Mouse (Mus musculus): Measurements from ENCODE around the gene Ccl12.

The Ccl12 gene

GRCm38 (mm10) chr11:82101529-82101928 lies at the start of gene Ccl12:
Gene Ccl12 (plus strand): TSS chr11:82101845.
- no peak for DNase-seq (ENCODE audit: low spot score in 2 of 2)

- no peak for DNase-seq (ENCODE audit: low spot score in 2 of 2)
Measured at GRCm38 (mm10) chr11:82053849-82054248, 47.8 kb upstream of the Ccl12 start.

DNA sequence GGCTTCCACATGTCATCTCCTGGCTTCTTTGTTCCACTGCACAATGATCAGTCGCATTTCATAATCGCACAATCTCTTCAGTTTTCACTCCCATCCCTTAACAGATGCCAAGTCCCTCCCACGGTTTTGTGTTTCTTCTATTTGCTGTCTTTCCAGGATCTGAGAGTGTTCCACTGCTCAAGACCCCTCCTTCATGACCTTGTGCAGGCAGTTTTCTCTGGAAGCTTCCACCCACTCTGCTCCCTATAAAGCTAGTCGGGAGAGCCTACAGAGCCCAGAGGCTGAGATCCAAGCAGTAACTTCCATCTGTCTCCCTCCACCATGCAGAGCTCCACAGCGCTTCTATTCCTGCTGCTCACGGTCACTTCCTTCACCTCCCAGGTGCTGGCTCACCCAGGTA lies 44.0 kb upstream of the Ccl12 start, which contains the start of gene Ccl11:
Ccl11 (plus strand) TSS at position 178 of the 400 bp plus-strand sequence.
- peak; percentile 15 to 49 for DNase-seq (ENCODE audit: low spot score in 2 of 2)

DNA sequence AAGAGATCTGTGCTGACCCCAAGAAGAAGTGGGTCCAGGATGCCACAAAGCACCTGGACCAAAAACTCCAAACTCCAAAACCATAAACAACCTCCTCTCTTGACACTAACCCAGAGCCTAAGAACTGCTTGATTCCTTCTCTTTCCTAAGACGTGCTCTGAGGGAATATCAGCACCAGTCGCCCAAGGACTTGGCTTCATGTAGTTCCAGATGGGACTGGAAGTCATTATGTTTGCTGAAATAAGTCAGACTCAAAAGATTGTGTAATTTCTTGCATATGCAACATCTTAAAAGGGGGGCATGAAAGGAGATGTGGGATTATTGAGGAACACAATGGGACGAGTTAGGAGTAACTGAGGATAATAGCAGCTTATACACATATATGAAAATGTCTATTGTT lies 39.4 kb upstream of the Ccl12 start:
- DNase-seq (ENCODE audit: low spot score in 2 of 2), result no peak

DNA sequence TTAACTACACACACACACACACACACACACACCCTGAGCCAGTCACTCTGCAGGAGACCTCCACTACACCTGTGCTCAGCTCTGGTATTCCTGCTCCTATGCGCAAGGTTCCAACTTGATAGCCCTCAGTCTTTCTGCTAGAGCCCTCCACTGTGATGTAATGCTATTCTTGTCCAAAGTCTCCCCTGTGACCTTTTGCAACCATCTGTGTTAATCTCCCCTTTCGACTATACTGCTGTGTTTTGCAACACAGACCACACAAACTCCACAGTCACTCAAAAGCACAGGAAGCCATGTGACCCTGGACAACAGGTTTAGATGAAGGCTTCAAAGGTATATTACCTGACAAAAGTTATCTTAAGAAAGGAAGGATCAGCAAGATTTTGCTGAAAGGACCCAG lies 38.2 kb upstream of the Ccl12 start:
- DNase-seq (ENCODE audit: low spot score in 2 of 2), result no peak

DNA sequence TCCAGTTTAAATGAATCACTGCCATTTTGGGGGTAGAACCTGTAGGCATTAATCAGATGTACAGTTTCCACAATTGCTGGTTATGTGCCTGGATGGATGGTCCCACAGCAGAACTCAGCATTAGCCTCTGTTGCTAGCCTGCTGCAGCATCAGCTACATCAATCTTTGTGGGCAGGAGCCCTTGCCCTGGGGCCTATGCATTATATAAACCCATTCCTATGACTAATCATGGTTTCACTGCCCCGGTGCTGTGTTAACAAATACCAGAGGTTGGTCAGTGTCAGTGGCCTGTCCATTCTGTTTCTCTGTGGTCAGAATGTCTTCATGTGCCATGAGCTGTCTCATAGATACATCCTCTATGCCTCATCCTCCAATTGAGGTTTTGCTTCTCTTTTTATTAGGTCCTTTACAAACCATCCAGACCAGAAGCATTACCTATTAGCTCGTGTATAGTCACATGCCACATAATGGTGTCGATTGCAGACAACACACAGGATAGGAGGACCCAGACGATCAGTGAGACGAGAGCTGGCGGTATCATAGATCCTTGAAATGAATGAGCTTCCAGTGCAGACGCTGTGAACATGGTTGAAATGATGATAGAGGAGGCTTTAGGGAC lies 34.6 kb upstream of the Ccl12 start:
- no peak for DNase-seq (ENCODE audit: low spot score in 2 of 2)

DNA sequence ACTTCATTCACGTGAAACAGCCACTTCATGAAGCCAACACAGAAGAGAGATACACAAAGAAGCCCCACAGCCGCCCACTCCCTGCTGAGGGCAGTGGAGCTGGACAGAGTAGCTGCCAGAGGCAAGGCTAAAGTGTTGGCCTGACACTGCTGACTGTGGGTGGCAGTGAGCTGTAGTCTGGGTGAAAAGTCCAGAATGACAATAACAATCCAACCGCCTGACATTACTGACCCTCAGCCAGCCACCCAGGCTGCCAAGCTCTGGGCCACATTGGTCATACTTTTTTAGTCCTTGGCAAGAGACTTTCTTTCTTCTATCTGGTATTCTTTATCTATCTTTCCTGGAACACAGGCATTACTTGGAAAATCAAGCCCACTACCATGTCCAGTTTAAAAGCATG lies 30.6 kb upstream of the Ccl12 start:
- DNase-seq (ENCODE audit: low spot score in 2 of 2), result no peak

GRCm38 (mm10) chr11:82072374-82072773 lies 29.3 kb upstream of the Ccl12 start:
- no peak for DNase-seq (ENCODE audit: low spot score in 2 of 2)

- no peak for DNase-seq (ENCODE audit: low spot score in 2 of 2)
Measured at GRCm38 (mm10) chr11:82072984-82073383, 28.7 kb upstream of the Ccl12 start.

GRCm38 (mm10) chr11:82073686-82074085 lies 28.0 kb upstream of the Ccl12 start:
- no peak for DNase-seq (ENCODE audit: low spot score in 2 of 2)

DNA sequence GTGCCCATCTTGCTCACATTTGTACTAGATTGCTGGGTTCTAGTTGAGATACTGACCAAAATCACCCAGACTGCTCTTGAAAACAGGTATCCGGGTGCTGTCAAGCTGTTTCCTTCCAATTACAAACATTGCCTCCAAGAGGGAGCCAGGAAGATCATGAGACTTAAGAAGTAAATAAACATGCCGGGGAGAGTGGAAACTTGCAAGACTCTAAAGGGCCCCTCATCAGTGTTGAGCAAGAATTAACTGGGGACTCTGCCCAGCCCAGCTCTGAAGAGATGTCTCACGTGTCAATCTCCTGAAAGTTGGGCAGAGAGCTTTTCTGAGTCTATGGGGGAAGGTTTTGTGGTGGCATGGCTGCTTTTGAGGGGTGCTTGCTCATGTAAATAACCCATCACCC lies 24.6 kb upstream of the Ccl12 start:
- DNase-seq (ENCODE audit: low spot score in 2 of 2), result no peak

GRCm38 (mm10) chr11:82078136-82078730 lies 23.4 kb upstream of the Ccl12 start:
- DNase-seq (ENCODE audit: low spot score in 2 of 2), result no peak

DNA sequence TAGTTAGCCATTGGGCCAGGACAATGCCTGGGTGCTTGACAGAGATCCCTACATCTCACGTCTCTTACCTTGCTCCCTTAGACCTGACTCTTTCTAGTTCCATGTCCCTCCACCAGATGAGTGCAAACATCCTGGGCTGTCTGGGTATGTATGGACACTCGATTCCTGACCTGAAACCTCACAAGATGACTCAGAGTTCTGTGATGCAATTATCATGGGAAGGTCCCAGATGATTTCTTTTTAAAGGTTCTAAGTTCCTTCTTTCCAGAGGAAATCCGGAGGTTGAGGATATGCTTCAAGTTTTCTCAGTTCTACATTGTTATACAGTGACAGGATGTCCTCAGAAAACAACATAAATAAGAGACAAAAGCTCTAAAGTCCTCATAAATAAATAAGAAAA lies 20.8 kb upstream of the Ccl12 start:
- DNase-seq (ENCODE audit: low spot score in 2 of 2), result no peak

- DNase-seq (ENCODE audit: low spot score in 2 of 2), result no peak
Measured at GRCm38 (mm10) chr11:82084360-82084759, 17.3 kb upstream of the Ccl12 start.

GRCm38 (mm10) chr11:82099511-82100323 lies 1.9 kb upstream of the Ccl12 start:
- no peak for DNase-seq (ENCODE audit: low spot score in 2 of 2)

GRCm38 (mm10) chr11:82101087-82101486 lies 558 bp upstream of the Ccl12 start:
- no peak for DNase-seq (ENCODE audit: low spot score in 2 of 2)

- no peak for DNase-seq (ENCODE audit: low spot score in 2 of 2)
Measured at GRCm38 (mm10) chr11:82109611-82110010, 8.0 kb downstream of the Ccl12 start.

DNA sequence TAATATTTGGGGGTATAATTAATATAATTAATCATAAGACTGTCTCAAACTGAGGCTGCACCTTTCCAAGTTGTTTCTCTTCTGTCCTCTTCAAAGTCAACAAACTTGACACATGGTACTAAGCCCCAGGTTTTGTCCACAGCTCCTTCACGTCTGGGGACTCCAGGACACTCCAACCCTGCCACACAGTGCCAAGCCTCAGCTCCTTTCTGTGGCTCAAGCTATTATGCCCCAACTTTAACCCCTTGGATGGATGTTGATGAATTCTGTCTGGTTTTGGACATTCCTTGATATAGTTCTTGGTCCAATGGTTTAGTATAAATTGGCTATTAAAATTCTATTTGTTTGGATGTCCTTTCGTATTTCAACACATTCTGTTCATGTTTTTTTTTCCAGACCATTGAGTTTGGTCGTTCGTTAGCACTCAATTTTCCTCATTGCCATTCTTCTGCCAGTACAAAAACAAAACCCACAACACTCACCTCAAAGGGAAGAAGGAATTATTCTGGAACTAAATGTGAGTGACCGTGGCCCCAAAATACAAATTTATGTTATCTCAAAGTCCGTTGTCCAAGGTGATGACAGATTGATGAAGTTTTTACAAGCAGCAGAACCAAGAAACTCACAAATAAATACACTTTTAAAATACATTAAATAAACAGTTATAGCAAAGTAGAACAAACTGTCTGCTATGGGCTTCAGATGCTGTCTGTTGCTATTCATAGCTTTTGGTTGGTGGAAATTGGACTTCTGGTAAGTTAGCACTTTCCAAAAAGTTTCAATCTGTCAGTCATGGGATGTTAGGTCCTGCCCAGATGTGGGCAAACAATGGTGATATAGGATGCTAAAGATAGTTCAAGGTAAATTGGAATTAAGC lies 9.0 kb downstream of the Ccl12 start:
- no peak for DNase-seq (ENCODE audit: low spot score in 2 of 2)

DNA sequence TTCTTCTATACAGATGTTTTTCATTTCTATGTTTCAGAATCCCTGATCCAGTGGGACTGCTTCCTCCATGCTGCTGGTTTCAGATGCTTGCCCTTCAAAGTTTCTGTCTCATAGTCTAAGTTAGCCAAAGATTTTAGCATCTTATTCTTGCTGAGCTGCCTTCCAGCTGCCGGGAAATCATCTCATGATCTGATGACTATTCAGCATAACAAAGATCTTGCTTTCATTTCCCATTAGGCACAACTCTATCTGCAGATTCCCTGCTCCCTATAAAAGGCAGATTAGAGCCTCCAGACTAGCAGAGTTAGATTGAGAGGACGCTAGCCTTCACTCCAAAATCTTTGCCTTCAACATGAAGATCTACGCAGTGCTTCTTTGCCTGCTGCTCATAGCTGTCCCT lies 13.2 kb downstream of the Ccl12 start, which contains the start of gene Ccl8:
Ccl8 (plus strand) TSS at position 301 of the 400 bp plus-strand sequence.
- DNase-seq (ENCODE audit: low spot score in 2 of 2), result no peak

DNA sequence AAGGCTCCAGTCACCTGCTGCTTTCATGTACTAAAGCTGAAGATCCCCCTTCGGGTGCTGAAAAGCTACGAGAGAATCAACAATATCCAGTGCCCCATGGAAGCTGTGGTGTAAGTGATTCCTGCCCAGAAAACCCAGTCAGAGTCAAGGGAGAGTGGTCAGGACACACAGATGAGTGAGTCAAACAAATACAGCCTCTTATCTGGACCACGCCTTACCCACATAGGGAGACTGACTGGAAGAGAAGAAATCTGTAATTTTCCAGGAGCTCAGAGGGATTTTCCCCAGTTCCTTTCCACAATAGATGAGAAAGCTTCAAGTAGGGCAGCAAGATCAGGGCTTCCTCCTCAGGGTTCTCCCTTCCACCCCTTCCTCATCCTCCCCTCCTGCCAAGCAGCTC lies 14.4 kb downstream of the Ccl12 start:
- no peak for DNase-seq (ENCODE audit: low spot score in 2 of 2)

GRCm38 (mm10) chr11:82132977-82133376 lies 31.3 kb downstream of the Ccl12 start:
- no peak for DNase-seq (ENCODE audit: low spot score in 2 of 2)

DNA sequence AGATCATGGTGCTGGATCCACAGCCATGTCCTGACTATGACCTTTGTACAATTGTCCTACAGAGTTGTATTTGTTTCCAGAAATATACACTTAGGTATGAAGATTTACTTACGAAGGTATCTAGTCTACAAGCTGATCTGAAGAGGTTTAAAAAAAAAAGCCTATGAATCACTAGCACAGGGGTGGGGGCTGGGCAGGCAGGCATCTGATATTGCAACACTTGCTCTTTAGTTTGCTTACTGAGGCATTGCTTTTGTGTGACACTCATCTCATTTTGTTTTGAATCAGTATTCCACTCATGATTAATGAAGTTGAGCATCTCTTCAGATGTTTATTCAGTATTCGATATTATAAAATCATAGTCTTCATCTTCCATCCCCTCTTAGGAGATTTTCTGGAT lies 34.6 kb downstream of the Ccl12 start:
- no peak for DNase-seq (ENCODE audit: low spot score in 2 of 2)

Measured in frontal cortex, postnatal 36 days (tissue).